Mouse (Mus musculus): ENCODE data around the gene Fbxo22. TPM values are rescaled to one million over a fixed set of nuclear protein-coding genes. Genes with fewer than 3 reads are reported as not detected.
"Not testable (repeated sequence)": the region's sequence is repeated elsewhere in the genome, so short reads cannot be mapped to it uniquely, and the experiment has no call there.

The Fbxo22 gene
- polyA plus RNA-seq, 1 experiment from 2014 or later = 66.0 TPM

DNA sequence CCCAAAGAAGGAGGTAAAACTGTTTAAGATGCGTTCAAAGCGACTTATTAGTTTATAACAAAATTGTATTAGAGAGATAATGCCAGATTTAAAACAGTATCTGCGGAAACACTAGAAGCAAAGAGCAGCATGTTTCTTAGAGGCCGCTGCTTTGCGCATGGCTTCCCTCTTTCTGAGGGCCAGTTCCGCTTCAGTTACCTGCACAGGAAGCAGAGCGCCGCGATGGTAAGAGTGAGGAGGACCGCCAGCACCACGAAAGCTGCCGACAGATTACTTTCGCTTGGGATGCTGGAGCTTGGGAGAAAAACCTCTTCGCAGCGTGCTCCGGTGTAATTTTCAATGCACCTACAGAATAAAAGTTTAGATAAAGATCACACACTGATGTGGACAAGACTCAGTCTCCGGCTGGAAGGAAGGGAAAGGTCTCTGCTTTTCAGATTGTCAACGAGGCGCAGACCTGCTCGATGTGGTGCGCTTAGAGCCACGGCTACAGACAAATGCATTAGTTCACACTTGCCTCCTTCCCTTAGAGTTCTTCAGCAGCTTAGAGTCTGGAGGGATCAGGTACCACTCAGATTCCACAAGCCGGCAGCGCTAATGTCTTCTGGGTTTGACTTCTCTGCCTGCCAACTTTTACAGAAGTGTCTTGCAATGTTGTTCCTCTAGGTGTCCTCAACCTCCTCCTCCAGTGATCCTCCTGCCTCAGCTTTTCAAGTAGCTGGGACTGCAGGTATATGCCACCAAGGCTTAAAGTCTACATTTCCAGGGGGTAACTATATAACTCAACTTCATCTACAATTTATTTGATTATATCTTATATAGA, 33.3 kb downstream of the Fbxo22 start:
- Histone ChIP-seq H3K27me3 (no peaks in the 10 kb centered on the region), H3K36me3 (no peaks in the 10 kb centered on the region), H3K9me3 (no peaks in the 10 kb centered on the region), H3K4me1 (no peaks in the 10 kb centered on the region), H3K27ac (no peak overlapping the region), H3K4me2 (peak overlapping the region; percentile 56), H3K4me3 (peak overlapping the region; percentile 32), H3K9ac (peak overlapping the region; percentile 46; the same call in 1 of the 2 replicates)
- no peak for ATAC-seq (ENCODE audit: insufficient number of reproducible peaks, insufficient read depth, low FRiP score, low TSS enrichment, low read depth)
- WGBS = 36% methylated on average over 24 of the region's 24 CpGs

DNA sequence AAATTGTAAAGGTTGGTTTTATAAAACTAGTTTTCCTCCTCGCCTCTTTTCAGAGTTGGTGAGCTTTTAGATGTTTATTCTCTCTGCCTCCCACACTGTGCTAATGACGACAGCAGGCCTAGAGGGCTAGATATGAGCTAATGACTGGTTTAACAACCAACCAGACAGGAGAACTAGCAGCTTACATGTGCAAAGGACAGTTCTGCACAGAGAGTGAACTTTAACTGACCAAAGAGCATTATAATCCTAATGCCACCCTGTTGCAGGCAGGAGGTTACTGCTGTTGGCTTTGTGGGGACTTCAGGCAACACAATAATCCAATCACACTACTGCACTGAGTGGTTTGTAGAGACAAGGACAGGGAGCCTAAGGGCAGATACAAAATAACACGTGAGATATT, 34.6 kb downstream of the Fbxo22 start:
- H3K9me3 ChIP-seq = no peaks in the 10 kb centered on the region
- no peak for ATAC-seq (ENCODE audit: insufficient number of reproducible peaks, insufficient read depth, low FRiP score, low TSS enrichment, low read depth)
- no peaks in the 10 kb centered on the region for H3K27me3 ChIP-seq
- H3K36me3 ChIP-seq = no peaks in the 10 kb centered on the region
- no peak overlapping the region for H3K9ac ChIP-seq
- 80% methylated on average over 3 of the region's 3 CpGs for WGBS
- no peak overlapping the region for H3K4me3 ChIP-seq
- no peak overlapping the region for H3K27ac ChIP-seq
- H3K4me1 ChIP-seq = no peaks in the 10 kb centered on the region
- no peak overlapping the region for H3K4me2 ChIP-seq

DNA sequence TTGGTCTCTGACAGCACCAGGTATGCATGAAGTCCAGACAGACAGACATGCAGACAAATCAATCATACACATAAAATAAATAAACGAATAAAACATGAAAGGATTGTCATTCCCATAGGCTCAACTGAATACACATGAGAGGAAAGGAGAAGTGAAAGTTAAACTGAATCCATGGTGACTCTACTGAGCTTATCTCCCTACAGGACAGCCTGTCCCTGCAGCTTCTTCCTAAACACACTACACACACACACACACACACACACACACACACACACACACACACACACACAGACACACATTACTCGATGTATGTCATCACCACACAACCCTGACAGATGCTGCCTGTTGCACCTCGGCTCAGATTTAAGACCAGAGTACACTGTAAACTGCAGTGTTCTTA, 35.4 kb downstream of the Fbxo22 start:
- H3K27me3 ChIP-seq = no peaks in the 10 kb centered on the region
- H3K9ac ChIP-seq = no peak overlapping the region
- H3K36me3 ChIP-seq = no peaks in the 10 kb centered on the region
- ATAC-seq (ENCODE audit: insufficient number of reproducible peaks, insufficient read depth, low FRiP score, low TSS enrichment, low read depth) = no peak
- H3K27ac ChIP-seq = no peak overlapping the region
- WGBS = 77% methylated on average over 3 of the region's 3 CpGs
- no peaks in the 10 kb centered on the region for H3K9me3 ChIP-seq
- H3K4me3 ChIP-seq = no peak overlapping the region
- H3K4me1 ChIP-seq = no peaks in the 10 kb centered on the region
- no peak overlapping the region for H3K4me2 ChIP-seq

DNA sequence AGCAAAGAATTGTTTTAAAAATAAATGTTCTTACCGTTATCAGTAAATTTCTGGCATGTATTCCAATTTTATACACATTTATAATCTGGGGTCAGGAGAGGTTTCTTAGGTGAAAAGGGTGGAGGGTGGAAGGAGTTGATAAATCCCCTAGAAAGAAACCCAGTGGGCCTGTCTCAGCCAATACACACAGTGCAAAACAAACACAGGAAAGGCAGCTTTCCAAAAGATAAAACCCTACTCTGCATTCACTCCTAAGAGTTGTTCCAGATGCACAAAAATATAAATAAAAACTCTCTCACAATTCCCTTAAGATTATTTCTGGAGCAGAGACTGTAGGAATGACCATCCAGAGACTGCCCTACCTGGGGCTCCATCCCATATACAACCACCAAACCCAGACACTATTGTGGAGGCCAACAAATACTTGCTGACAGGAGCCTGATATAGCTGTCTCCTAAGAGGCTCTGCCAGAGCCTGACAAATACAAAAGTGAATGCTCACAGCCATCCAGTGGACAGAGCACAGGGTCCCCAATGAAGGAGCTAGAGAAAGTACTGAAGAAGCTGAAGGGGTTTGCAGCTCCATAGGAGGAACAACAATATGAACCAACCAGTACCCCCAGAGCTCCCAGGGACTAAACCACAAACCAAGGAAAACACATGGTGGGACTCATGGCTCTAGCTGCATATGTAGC, 36.5 kb downstream of the Fbxo22 start:
- H3K4me3 ChIP-seq; H3K4me2 ChIP-seq; H3K27me3 ChIP-seq; H3K36me3 ChIP-seq; ATAC-seq (ENCODE audit: insufficient number of reproducible peaks, insufficient read depth, low FRiP score, low TSS enrichment, low read depth); H3K4me1 ChIP-seq; H3K9me3 ChIP-seq; H3K27ac ChIP-seq; H3K9ac ChIP-seq: not testable (repeated sequence)
- WGBS = 91% methylated on average over 1 of the region's 1 CpGs

DNA sequence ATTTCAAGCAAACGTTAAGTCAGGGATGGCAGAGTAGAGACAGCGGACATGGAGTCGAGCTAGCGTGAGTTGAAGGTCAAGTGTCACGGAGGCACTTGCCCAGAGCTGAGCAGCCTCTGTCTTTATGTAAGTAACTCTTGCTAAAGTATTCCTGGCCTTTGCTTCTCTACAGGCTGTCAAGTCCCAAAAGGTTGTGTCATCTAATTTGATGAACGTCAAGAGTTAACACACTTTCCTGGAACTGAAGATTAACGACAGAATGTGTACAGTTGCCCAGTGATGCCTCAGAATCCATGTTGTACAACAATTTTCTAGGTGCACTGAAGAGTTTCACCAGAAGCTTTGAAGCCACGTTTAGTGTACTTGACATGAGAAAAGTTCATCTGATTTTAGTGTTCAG, 37.7 kb downstream of the Fbxo22 start:
- no peaks in the 10 kb centered on the region for H3K36me3 ChIP-seq
- H3K9ac ChIP-seq = no peak overlapping the region
- H3K4me3 ChIP-seq = no peak overlapping the region
- H3K27ac ChIP-seq = no peak overlapping the region
- no peak for ATAC-seq (ENCODE audit: insufficient number of reproducible peaks, insufficient read depth, low FRiP score, low TSS enrichment, low read depth)
- no peaks in the 10 kb centered on the region for H3K4me1 ChIP-seq
- H3K4me2 ChIP-seq = no peak overlapping the region
- H3K27me3 ChIP-seq = no peaks in the 10 kb centered on the region
- 68% methylated on average over 8 of the region's 8 CpGs for WGBS
- no peaks in the 10 kb centered on the region for H3K9me3 ChIP-seq

DNA sequence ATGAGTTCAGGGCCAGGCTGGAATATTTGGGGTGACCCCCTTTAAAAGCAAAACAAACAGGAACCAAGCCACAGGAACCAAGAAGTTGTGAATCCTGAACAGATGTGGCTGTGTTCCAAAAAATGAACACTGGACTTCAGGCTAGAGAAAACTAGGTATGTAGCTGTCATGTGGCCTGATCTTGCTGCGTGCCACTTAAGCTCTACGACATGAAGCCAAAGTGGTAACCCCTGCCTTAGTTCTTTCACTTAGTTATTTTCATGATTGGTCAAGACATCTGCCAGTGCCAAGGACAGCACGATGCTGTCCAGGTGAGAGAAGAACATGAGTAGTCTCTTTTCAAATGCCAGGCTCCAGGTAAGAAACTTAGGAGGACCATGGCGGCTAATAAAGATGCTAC, 38.2 kb downstream of the Fbxo22 start:
- 88% methylated on average over 4 of the region's 4 CpGs for WGBS
- no peaks in the 10 kb centered on the region for H3K4me1 ChIP-seq
- no peak overlapping the region for H3K9ac ChIP-seq
- ATAC-seq (ENCODE audit: insufficient number of reproducible peaks, insufficient read depth, low FRiP score, low TSS enrichment, low read depth) = no peak
- H3K36me3 ChIP-seq = no peaks in the 10 kb centered on the region
- no peaks in the 10 kb centered on the region for H3K9me3 ChIP-seq
- H3K27ac ChIP-seq = no peak overlapping the region
- no peaks in the 10 kb centered on the region for H3K27me3 ChIP-seq
- H3K4me2 ChIP-seq = no peak overlapping the region
- no peak overlapping the region for H3K4me3 ChIP-seq

DNA sequence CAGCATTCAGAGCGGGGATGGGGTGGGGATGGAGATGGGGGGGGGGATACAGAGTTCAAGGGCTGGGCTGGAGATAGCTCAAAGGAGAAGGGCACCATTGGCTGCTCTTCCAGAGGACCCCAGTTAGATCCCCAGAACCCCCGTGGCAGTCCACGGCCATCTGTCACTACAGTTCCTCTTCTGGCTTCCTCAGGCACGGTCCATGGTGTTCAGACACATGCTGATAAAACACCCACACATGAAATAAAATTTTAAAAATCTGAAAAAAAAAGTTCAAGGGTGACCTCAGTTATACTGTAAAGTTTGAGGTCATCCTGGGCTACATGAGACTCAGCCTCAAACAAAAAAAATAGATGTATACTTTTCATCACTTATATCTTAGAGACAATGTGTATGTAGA, 39.7 kb downstream of the Fbxo22 start:
- Histone ChIP-seq H3K9me3 (no peaks in the 10 kb centered on the region), H3K27ac (no peak overlapping the region), H3K9ac (no peak overlapping the region), H3K27me3 (no peaks in the 10 kb centered on the region), H3K36me3 (no peaks in the 10 kb centered on the region), H3K4me2 (no peak overlapping the region), H3K4me1 (no peaks in the 10 kb centered on the region), H3K4me3 (no peak overlapping the region)
- ATAC-seq (ENCODE audit: insufficient number of reproducible peaks, insufficient read depth, low FRiP score, low TSS enrichment, low read depth) = no peak
- WGBS = 92% methylated on average over 4 of the region's 4 CpGs

DNA sequence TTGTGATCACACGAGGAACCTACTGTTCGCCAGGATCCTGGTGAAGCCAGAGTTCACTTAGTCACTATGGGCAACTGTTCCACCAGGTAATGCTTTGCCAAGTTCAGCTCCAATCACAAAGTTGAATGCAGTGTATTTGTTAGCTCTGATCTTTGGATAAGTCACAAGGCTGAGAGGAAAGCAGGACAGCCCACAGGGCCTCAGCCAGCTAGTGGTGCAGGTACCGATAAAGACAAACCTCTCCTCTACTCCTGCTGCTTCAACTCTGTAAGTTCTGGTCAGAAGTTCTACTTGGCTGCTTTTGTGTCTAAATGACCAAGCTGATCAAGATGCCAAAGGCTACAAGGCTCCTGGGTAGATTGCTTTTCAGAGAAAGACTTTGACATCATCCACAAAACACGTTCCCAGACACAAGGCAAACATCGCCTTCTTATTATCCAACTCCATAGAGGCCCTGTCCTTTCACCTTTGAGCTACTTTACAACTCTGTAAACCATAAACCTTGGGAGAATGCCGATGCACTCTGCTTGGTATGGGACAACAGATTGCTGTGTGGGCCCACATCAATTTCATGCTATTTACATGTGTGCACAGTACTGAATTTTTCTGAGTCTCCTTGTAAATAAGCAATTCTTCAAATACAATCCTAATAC, 42.0 kb downstream of the Fbxo22 start:
- no peaks in the 10 kb centered on the region for H3K27me3 ChIP-seq
- 89% methylated on average over 6 of the region's 6 CpGs for WGBS
- H3K4me1 ChIP-seq = no peaks in the 10 kb centered on the region
- H3K4me2 ChIP-seq = no peak overlapping the region
- no peaks in the 10 kb centered on the region for H3K36me3 ChIP-seq
- no peak overlapping the region for H3K4me3 ChIP-seq
- no peaks in the 10 kb centered on the region for H3K9me3 ChIP-seq
- no peak for ATAC-seq (ENCODE audit: insufficient number of reproducible peaks, insufficient read depth, low FRiP score, low TSS enrichment, low read depth)
- no peak overlapping the region for H3K27ac ChIP-seq
- H3K9ac ChIP-seq = no peak overlapping the region

DNA sequence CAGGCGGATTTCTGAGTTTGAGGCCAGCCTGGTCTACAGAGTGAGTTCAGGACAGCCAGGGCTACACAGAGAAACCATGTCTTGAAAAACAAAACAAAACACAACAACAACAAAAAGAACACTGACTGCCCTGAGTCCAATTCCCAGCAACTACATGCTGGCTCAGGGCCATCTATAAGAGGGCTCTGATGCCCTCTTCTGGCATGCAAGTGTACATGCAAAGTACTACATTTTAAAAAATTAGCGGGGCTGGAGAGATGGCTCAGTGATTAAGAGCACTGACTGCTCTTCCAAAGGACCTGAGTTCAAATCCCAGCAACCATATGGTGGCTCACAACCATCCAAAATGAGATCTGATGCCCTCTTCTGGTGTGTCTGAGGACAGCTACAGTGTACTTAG, 43.4 kb downstream of the Fbxo22 start:
- H3K4me1 ChIP-seq; H3K27me3 ChIP-seq; H3K27ac ChIP-seq; H3K4me2 ChIP-seq; ATAC-seq (ENCODE audit: insufficient number of reproducible peaks, insufficient read depth, low FRiP score, low TSS enrichment, low read depth); H3K36me3 ChIP-seq; H3K4me3 ChIP-seq; H3K9me3 ChIP-seq; H3K9ac ChIP-seq: not testable (repeated sequence)
- WGBS = 57% methylated on average over 2 of the region's 2 CpGs

DNA sequence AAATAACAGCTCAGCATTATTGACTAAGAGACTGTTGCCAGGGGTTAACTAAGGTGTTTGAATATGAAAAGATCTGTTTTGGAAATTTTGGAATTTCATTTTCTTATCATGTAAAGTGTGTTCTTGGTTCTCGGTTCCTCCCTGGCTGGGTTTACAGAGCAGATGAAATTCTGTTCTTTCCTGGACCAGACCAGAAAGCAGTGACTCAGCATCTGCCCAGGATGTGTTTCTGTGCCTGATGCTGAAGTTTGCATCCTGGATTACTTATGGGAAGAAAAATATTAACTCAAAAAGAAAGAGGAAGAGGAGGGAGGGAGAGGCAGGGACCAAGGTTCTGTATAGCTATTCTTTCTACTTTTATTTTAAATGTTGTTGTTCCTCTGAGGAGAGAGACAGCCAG, 45.1 kb downstream of the Fbxo22 start:
- 80% methylated on average over 1 of the region's 1 CpGs for WGBS
- no peak for ATAC-seq (ENCODE audit: insufficient number of reproducible peaks, insufficient read depth, low FRiP score, low TSS enrichment, low read depth)
- Histone ChIP-seq H3K4me2 (no peak overlapping the region), H3K4me3 (no peak overlapping the region), H3K9ac (no peak overlapping the region), H3K4me1 (no peaks in the 10 kb centered on the region), H3K36me3 (no peaks in the 10 kb centered on the region), H3K27me3 (no peaks in the 10 kb centered on the region), H3K9me3 (no peaks in the 10 kb centered on the region), H3K27ac (no peak overlapping the region)

DNA sequence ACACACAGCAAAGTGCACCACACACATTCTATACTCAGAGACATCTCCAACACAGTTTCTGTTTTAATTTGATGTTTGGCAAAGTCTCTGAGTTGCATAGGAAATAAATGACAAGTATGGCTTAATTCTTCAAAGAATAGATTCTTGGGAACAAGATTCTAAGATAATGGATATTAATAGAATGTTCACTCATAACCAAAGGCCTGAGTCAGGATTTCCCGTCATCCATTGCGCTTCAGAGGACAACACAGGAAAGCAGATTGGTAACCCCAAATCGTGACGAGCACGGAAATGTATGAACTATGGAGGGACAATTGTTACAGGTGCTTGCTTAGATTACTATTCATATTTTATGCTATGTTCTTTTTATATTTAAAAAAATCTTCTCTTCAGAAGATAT, 46.3 kb downstream of the Fbxo22 start:
- no peaks in the 10 kb centered on the region for H3K9me3 ChIP-seq
- no peaks in the 10 kb centered on the region for H3K27me3 ChIP-seq
- WGBS = 89% methylated on average over 5 of the region's 5 CpGs
- H3K9ac ChIP-seq = no peak overlapping the region
- H3K4me2 ChIP-seq = no peak overlapping the region
- H3K36me3 ChIP-seq = no peaks in the 10 kb centered on the region
- H3K27ac ChIP-seq = no peak overlapping the region
- no peaks in the 10 kb centered on the region for H3K4me1 ChIP-seq
- no peak overlapping the region for H3K4me3 ChIP-seq
- no peak for ATAC-seq (ENCODE audit: insufficient number of reproducible peaks, insufficient read depth, low FRiP score, low TSS enrichment, low read depth)

DNA sequence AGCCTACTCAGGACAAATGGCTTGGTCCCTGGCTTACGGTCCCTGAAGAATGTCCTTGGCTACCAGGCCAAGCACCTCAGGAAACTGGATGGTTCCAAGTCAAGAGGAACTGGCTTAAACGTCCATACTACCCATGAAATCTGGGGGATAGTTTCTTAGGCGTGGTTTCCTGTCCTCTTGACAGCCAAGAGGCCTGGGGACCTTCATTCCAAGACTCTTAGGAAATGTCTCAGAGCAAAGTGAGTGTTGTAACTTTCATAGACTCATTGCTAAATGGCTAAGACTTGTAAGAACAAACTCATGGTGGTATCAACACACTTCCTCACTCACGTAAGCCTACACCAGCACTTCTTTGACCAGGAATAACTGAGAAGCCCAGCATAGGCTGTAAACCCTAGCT, 46.9 kb downstream of the Fbxo22 start:
- no peak overlapping the region for H3K9ac ChIP-seq
- H3K36me3 ChIP-seq = no peaks in the 10 kb centered on the region
- ATAC-seq (ENCODE audit: insufficient number of reproducible peaks, insufficient read depth, low FRiP score, low TSS enrichment, low read depth) = no peak
- H3K27me3 ChIP-seq = no peaks in the 10 kb centered on the region
- 63% methylated on average over 4 of the region's 4 CpGs for WGBS
- no peak overlapping the region for H3K27ac ChIP-seq
- H3K4me1 ChIP-seq = no peaks in the 10 kb centered on the region
- H3K4me3 ChIP-seq = no peak overlapping the region
- H3K9me3 ChIP-seq = no peaks in the 10 kb centered on the region
- H3K4me2 ChIP-seq = no peak overlapping the region
